Mouse (Mus musculus) stomach, postnatal 0 days (tissue): ENCODE results near the gene Ttc23. TPM values are rescaled to one million over a fixed set of nuclear protein-coding genes. Genes with fewer than 3 reads are reported as not detected.

Experiments used
- ATAC-seq: fragments of 200-750 bp; cut with Nextera tagmentation; 2 replicates; pipeline ENCODE4 v1.8.0; 2017; ENCODE audit not compliant: low FRiP score, low TSS enrichment
- DNase-seq: peaks from one replicate; pipeline ENCODE4 v3.0.0-alpha.2; 2016; ENCODE audit warnings: low spot score
- H3K27ac ChIP-seq: fragments of 300-500 bp; sonication (generic); replicated peaks from 2 replicates; pipeline ENCODE4 v1.5.1; 2014; ENCODE audit warnings: mild to moderate bottlenecking, control low read depth
- H3K27me3 ChIP-seq: fragments of 300-500 bp; sonication (generic); 2 replicates; pipeline ENCODE4 v1.6.1; 2014; ENCODE audit warnings: low read length; ENCODE audit not compliant: control insufficient read depth, insufficient read depth
- H3K36me3 ChIP-seq: fragments of 300-500 bp; sonication (generic); 2 replicates; pipeline ENCODE4 v1.6.1; 2014; ENCODE audit warnings: low read length, mixed read lengths; ENCODE audit not compliant: control insufficient read depth, insufficient read depth
- H3K4me1 ChIP-seq: fragments of 300-500 bp; sonication (generic); replicated peaks from 2 replicates; pipeline ENCODE4 v1.6.1; 2014; ENCODE audit warnings: antibody characterized with exemption; ENCODE audit not compliant: control insufficient read depth, insufficient read depth
- H3K4me2 ChIP-seq: fragments of 300-500 bp; sonication (generic); replicated peaks from 2 replicates; pipeline ENCODE4 v1.6.1; 2014; ENCODE audit warnings: low read depth, mild to moderate bottlenecking, control low read depth, moderate library complexity
- H3K4me3 ChIP-seq: fragments of 300-500 bp; sonication (generic); 2 replicates; pipeline ENCODE4 v1.5.1; 2014; ENCODE audit warnings: low read depth, low read length, control low read depth
- H3K9ac ChIP-seq: fragments of 300-500 bp; sonication (generic); 2 replicates; pipeline ENCODE4 v1.6.1; 2014; ENCODE audit warnings: mild to moderate bottlenecking, low read length, control low read depth, mixed read lengths
- H3K9me3 ChIP-seq: fragments of 300-500 bp; sonication (generic); 2 replicates; pipeline ENCODE4 v1.6.1; 2016; ENCODE audit warnings: low read length; ENCODE audit not compliant: control insufficient read depth
- CTCF ChIP-seq: IDR thresholded peaks from 2 replicates; pipeline ENCODE4 v1.5.1; 2016; ENCODE audit warnings: antibody characterized with exemption, low read depth, mild to moderate bottlenecking, moderate library complexity
- EP300 ChIP-seq: optimal IDR thresholded peaks from 2 replicates; pipeline ENCODE3; 2016; ENCODE audit warnings: antibody characterized with exemption
- WGBS: fragments of 180-500 bp; shearing (Covaris S2); extraction: QIAGEN DNeasy Blood & Tissue Kit; methylation state at CpG from one replicate; pipeline ENCODE4 v1.1.7; 2014; 5-methylcytosine and 5-hydroxymethylcytosine counted together
- polyA plus RNA-seq: library from polyadenylated mRNA; unstranded; fragments of >200 nt; fragmentation: Nextera tagmentation; extraction: Ambion mirVana; gene quantifications from 2 replicates; pipeline ENCODE4 v1.2.1, GENCODE M21; 2015

Ttc23 gene
- polyA plus RNA-seq, 1 experiment from 2014 or later, result 12.6 TPM

- H3K9me3 ChIP-seq, result no peaks in the 10 kb centered on the region
- no peak overlapping the region for H3K4me2 ChIP-seq
- H3K4me1 ChIP-seq, result no peaks in the 10 kb centered on the region
- H3K9ac ChIP-seq, result no peak overlapping the region
- no peak overlapping the region for H3K27ac ChIP-seq
- WGBS, result 74% methylated on average over 3 of the region's 3 CpGs
- ATAC-seq, result no peak
- no peaks in the 10 kb centered on the region for H3K36me3 ChIP-seq
- no peaks in the 10 kb centered on the region for H3K27me3 ChIP-seq
- no peak for DNase-seq
- no peak for TF ChIP-seq CTCF
- TF ChIP-seq EP300, result no peak
- no peak overlapping the region for H3K4me3 ChIP-seq
These were observed 25.1 kb upstream of the Ttc23 start for GRCm38 (mm10) chr7:67622151-67622550.

GRCm38 (mm10) chr7:67626671-67627070, 20.5 kb upstream of the Ttc23 start:
- H3K27ac ChIP-seq, result no peak overlapping the region
- no peak overlapping the region for H3K4me3 ChIP-seq
- H3K9ac ChIP-seq, result no peak overlapping the region
- H3K4me1 ChIP-seq, result no peaks in the 10 kb centered on the region
- H3K4me2 ChIP-seq, result no peak overlapping the region
- H3K27me3 ChIP-seq, result no peaks in the 10 kb centered on the region
- no peaks in the 10 kb centered on the region for H3K36me3 ChIP-seq
- ATAC-seq (no peak), DNase-seq (no peak)
- 89% methylated on average over 5 of the region's 5 CpGs for WGBS
- no peak for TF ChIP-seq CTCF
- no peak for TF ChIP-seq EP300
- H3K9me3 ChIP-seq, result no peaks in the 10 kb centered on the region

- no peaks in the 10 kb centered on the region for H3K27me3 ChIP-seq
- H3K4me3 ChIP-seq, result no peak overlapping the region
- no peak for DNase-seq
- H3K9ac ChIP-seq, result no peak overlapping the region
- H3K9me3 ChIP-seq, result no peaks in the 10 kb centered on the region
- H3K27ac ChIP-seq, result no peak overlapping the region
- TF ChIP-seq CTCF, result peak; percentile 46
- no peak for TF ChIP-seq EP300
- ATAC-seq, result no peak
- no peak overlapping the region for H3K4me2 ChIP-seq
- no peaks in the 10 kb centered on the region for H3K4me1 ChIP-seq
- WGBS, result 58% methylated on average over 5 of the region's 5 CpGs
- no peaks in the 10 kb centered on the region; the same call in 1 of the 2 replicates for H3K36me3 ChIP-seq
These were observed 17.5 kb upstream of the Ttc23 start for GRCm38 (mm10) chr7:67629681-67630080.

GRCm38 (mm10) chr7:67630817-67631216, 16.4 kb upstream of the Ttc23 start:
- peak; percentile 100 for TF ChIP-seq CTCF
- no peak for TF ChIP-seq EP300
- ATAC-seq, result peak; percentile 76
- no peaks in the 10 kb centered on the region; the same call in 1 of the 2 replicates for H3K36me3 ChIP-seq

GRCm38 (mm10) chr7:67632380-67632779, 14.8 kb upstream of the Ttc23 start:
- no peak overlapping the region for H3K4me3 ChIP-seq
- H3K27ac ChIP-seq, result no peak overlapping the region
- no peak for DNase-seq
- no peaks in the 10 kb centered on the region for H3K9me3 ChIP-seq
- peak; percentile 65 for TF ChIP-seq CTCF
- TF ChIP-seq EP300, result no peak
- H3K4me1 ChIP-seq, result no peaks in the 10 kb centered on the region
- H3K9ac ChIP-seq, result no peak overlapping the region
- WGBS, result 89% methylated on average over 5 of the region's 5 CpGs
- no peaks in the 10 kb centered on the region for H3K27me3 ChIP-seq
- ATAC-seq, result no peak
- no peak overlapping the region for H3K4me2 ChIP-seq
- no peaks in the 10 kb centered on the region; the same call in 1 of the 2 replicates for H3K36me3 ChIP-seq

More at GRCm38 (mm10) chr7:67630817-67631216, 16.4 kb upstream of the Ttc23 start:
- peak; percentile 74 for DNase-seq
- Histone ChIP-seq H3K27ac (no peak overlapping the region), H3K4me2 (no peak overlapping the region), H3K4me3 (no peak overlapping the region), H3K9me3 (no peaks in the 10 kb centered on the region), H3K27me3 (no peaks in the 10 kb centered on the region), H3K4me1 (no peaks in the 10 kb centered on the region), H3K9ac (no peak overlapping the region)
- WGBS, result 9% methylated on average over 2 of the region's 2 CpGs

- no peaks in the 10 kb centered on the region for H3K4me1 ChIP-seq
- H3K9me3 ChIP-seq, result no peaks in the 10 kb centered on the region
- no peak for DNase-seq
- no peak overlapping the region for H3K27ac ChIP-seq
- no peaks in the 10 kb centered on the region for H3K27me3 ChIP-seq
- WGBS, result 85% methylated on average over 3 of the region's 3 CpGs
- ATAC-seq, result peak; percentile 29; the same call in 1 of the 2 replicates
- H3K36me3 ChIP-seq, result no peaks in the 10 kb centered on the region; the same call in 1 of the 2 replicates
- H3K4me3 ChIP-seq, result no peak overlapping the region
- no peak for TF ChIP-seq CTCF
- TF ChIP-seq EP300, result no peak
- no peak overlapping the region for H3K9ac ChIP-seq
- H3K4me2 ChIP-seq, result no peak overlapping the region
These were observed 13.0 kb upstream of the Ttc23 start for GRCm38 (mm10) chr7:67634210-67634609.
